Mouse (Mus musculus) retina, postnatal 1 day (tissue): ENCODE measurements around the gene Itga8.

Source experiments
- DNase-seq: peaks from one replicate; pipeline ENCODE4 v3.0.0-alpha.2; 2012

The Itga8 gene

GRCm38 (mm10) chr2:12077266-12077891 is 224.3 kb downstream of the Itga8 start:
- no peak for DNase-seq

- no peak for DNase-seq
These were observed 235.9 kb downstream of the Itga8 start for GRCm38 (mm10) chr2:12065669-12066399.

DNA sequence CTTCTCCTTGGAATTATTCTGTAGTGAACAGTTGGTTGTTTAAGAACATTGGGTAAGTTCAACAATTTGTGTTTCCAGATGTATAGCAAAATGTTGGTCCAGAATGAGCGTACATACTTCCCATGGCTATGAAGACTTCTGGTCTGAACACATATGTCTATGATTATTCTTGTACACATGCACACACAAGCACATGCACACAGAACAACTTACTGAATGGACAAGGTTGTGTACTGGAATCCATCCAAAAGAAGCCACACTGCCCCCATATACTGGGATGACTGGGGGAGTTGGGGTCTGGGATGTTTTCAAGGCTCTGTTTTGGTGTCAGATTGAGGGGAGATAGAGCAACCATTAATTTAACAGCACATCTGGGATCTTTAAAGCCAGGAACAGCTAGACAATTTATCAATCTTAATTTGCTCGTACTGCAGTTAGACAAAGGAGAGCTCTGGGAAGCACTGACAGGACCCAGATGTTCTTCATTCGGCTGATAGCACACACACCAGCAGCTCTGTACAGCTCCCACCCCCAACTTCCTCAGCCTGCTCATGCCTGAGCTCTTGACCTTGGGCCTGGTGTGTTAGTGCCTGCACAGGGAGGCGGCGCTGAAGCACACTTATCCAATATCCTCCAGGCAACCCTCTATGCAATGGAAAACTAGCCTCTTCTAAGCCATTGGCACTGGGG is 241.5 kb downstream of the Itga8 start:
- no peak for DNase-seq
